Mouse (Mus musculus): ENCODE measurements around the gene Cbs.
A peak's percentile ranks its signal among the peaks of the same experiment; 100 is the strongest.
"Not testable (repeated sequence)": the region's sequence is repeated elsewhere in the genome, so short reads cannot be mapped to it uniquely, and the experiment has no call there.

Cbs gene

GRCm38 (mm10) chr17:31646199-31647002, 9.4 kb upstream of the Cbs start:
- peak; percentile 65 for DNase-seq (ENCODE audit: low read depth, low spot score)

GRCm38 (mm10) chr17:31642913-31643312, 5.9 kb upstream of the Cbs start:
- DNase-seq (ENCODE audit: low read depth, low spot score) = peak; percentile 90

- peak; percentile 89 for DNase-seq (ENCODE audit: low read depth, low spot score)
Observed at GRCm38 (mm10) chr17:31642331-31642730, 5.3 kb upstream of the Cbs start.

- no peak for DNase-seq (ENCODE audit: low read depth, low spot score)
Observed at GRCm38 (mm10) chr17:31639651-31640050, 2.6 kb upstream of the Cbs start.

- no peak for DNase-seq (ENCODE audit: low read depth, low spot score)
Observed at GRCm38 (mm10) chr17:31637866-31638570, 980 bp upstream of the Cbs start.

GRCm38 (mm10) chr17:31636277-31636941, 629 bp downstream of the Cbs start:
- DNase-seq (ENCODE audit: low read depth, low spot score) = peak; percentile 47

GRCm38 (mm10) chr17:31635781-31636180, 1.3 kb downstream of the Cbs start:
- peak; percentile 46 for DNase-seq (ENCODE audit: low read depth, low spot score)

GRCm38 (mm10) chr17:31634896-31635295, 2.1 kb downstream of the Cbs start:
- DNase-seq (ENCODE audit: low read depth, low spot score) = no peak

- no peak for DNase-seq (ENCODE audit: low read depth, low spot score)
Observed at GRCm38 (mm10) chr17:31633007-31633406, 4.0 kb downstream of the Cbs start.

- DNase-seq (ENCODE audit: low read depth, low spot score) = no peak
Observed at GRCm38 (mm10) chr17:31631081-31631800, 5.8 kb downstream of the Cbs start.

- no peak for DNase-seq (ENCODE audit: low read depth, low spot score)
Observed at GRCm38 (mm10) chr17:31627961-31628360, 9.1 kb downstream of the Cbs start.

- no peak for DNase-seq (ENCODE audit: low read depth, low spot score)
Observed at GRCm38 (mm10) chr17:31623101-31623500, 13.9 kb downstream of the Cbs start.

- DNase-seq (ENCODE audit: low read depth, low spot score) = no peak
Observed at GRCm38 (mm10) chr17:31613086-31613755, 23.8 kb downstream of the Cbs start.

- DNase-seq (ENCODE audit: low read depth, low spot score) = no peak
Observed at GRCm38 (mm10) chr17:31609895-31610294, 27.1 kb downstream of the Cbs start.

GRCm38 (mm10) chr17:31609173-31609572, 27.9 kb downstream of the Cbs start:
- DNase-seq (ENCODE audit: low read depth, low spot score) = not testable (repeated sequence)

GRCm38 (mm10) chr17:31607256-31607951, 29.6 kb downstream of the Cbs start:
- DNase-seq (ENCODE audit: low read depth, low spot score) = no peak

- peak; percentile 61 for DNase-seq (ENCODE audit: low read depth, low spot score)
Observed at GRCm38 (mm10) chr17:31606424-31606823, 30.6 kb downstream of the Cbs start.

- DNase-seq (ENCODE audit: low read depth, low spot score) = no peak
Observed at GRCm38 (mm10) chr17:31598593-31598992, 38.4 kb downstream of the Cbs start.

GRCm38 (mm10) chr17:31597957-31598356, 39.1 kb downstream of the Cbs start:
- no peak for DNase-seq (ENCODE audit: low read depth, low spot score)

GRCm38 (mm10) chr17:31595077-31595476, 42.0 kb downstream of the Cbs start:
- no peak for DNase-seq (ENCODE audit: low read depth, low spot score)

- DNase-seq (ENCODE audit: low read depth, low spot score) = no peak
Observed at GRCm38 (mm10) chr17:31594590-31594989, 42.4 kb downstream of the Cbs start.
